Mouse (Mus musculus) midbrain, embryonic 12.5 days (tissue): ENCODE measurements around the gene Cmtm2a. TPM values are rescaled to one million over a fixed set of nuclear protein-coding genes. Genes with fewer than 3 reads are reported as not detected.
"Not testable (repeated sequence)": the region's sequence is repeated elsewhere in the genome, so short reads cannot be mapped to it uniquely, and the experiment has no call there.

ENCODE experiments used
- ATAC-seq: fragments of 200-750 bp; cut with Nextera tagmentation; 2 replicates; pipeline ENCODE4 v1.8.0; 2017; ENCODE audit warnings: low read depth, moderate TSS enrichment, moderate library complexity; ENCODE audit not compliant: low FRiP score
- H3K27ac ChIP-seq: fragments of 300-500 bp; sonication (generic); replicated peaks from 2 replicates; pipeline ENCODE4 v1.5.1; 2016; ENCODE audit warnings: mild to moderate bottlenecking
- H3K27me3 ChIP-seq: fragments of 300-500 bp; sonication (generic); 2 replicates; pipeline ENCODE4 v1.6.1; 2016; ENCODE audit warnings: mild to moderate bottlenecking
- H3K36me3 ChIP-seq: fragments of 300-500 bp; sonication (generic); 2 replicates; pipeline ENCODE4 v1.6.1; 2016
- H3K4me1 ChIP-seq: fragments of 300-500 bp; sonication (generic); 2 replicates; pipeline ENCODE4 v1.6.1; 2016
- H3K4me2 ChIP-seq: fragments of 300-500 bp; sonication (generic); replicated peaks from 2 replicates; pipeline ENCODE4 v1.6.1; 2016; ENCODE audit warnings: mild to moderate bottlenecking, moderate library complexity
- H3K4me3 ChIP-seq: fragments of 300-500 bp; sonication (generic); 2 replicates; pipeline ENCODE4 v1.5.1; 2016; ENCODE audit warnings: mild to moderate bottlenecking
- H3K9ac ChIP-seq: fragments of 300-500 bp; sonication (generic); replicated peaks from 2 replicates; pipeline ENCODE4 v1.6.1; 2016; ENCODE audit warnings: mild to moderate bottlenecking, moderate library complexity
- H3K9me3 ChIP-seq: fragments of 300-500 bp; sonication (generic); 2 replicates; pipeline ENCODE4 v1.6.1; 2016; ENCODE audit warnings: mild to moderate bottlenecking
- WGBS: fragments of 180-500 bp; shearing (Covaris S2); methylation state at CpG from one replicate; pipeline ENCODE4 v1.1.7; 2016; 5-methylcytosine and 5-hydroxymethylcytosine counted together
- polyA plus RNA-seq: library from polyadenylated mRNA; unstranded; fragments of >200 nt; fragmentation: Nextera tagmentation; extraction: Ambion mirVana; gene quantifications from 2 replicates; pipeline ENCODE4 v1.2.1, GENCODE M21; 2016

Cmtm2a gene
- polyA plus RNA-seq, 1 experiment from 2014 or later, result not detected

GRCm38 (mm10) chr8:104268368-104268767 lies 24.6 kb downstream of the Cmtm2a start:
- Histone ChIP-seq H3K4me3 (no peak overlapping the region), H3K36me3 (peaks cover 14% of the 10 kb centered on the region), H3K9me3 (no peaks in the 10 kb centered on the region), H3K27me3 (no peaks in the 10 kb centered on the region), H3K27ac (no peak overlapping the region), H3K4me2 (no peak overlapping the region), H3K4me1 (no peaks in the 10 kb centered on the region), H3K9ac (no peak overlapping the region)
- no peak for ATAC-seq

- H3K36me3 ChIP-seq, result peaks cover 26% of the 10 kb centered on the region
- not testable (repeated sequence) for H3K4me2 ChIP-seq, H3K27me3 ChIP-seq, H3K27ac ChIP-seq, H3K4me3 ChIP-seq, H3K9ac ChIP-seq, H3K9me3 ChIP-seq, H3K4me1 ChIP-seq, ATAC-seq
- 96% methylated on average over 22 of the region's 22 CpGs for WGBS
Observed at GRCm38 (mm10) chr8:104264271-104264935, 28.6 kb downstream of the Cmtm2a start.

- WGBS, result 94% methylated on average over 5 of the region's 5 CpGs
- not testable (repeated sequence) for H3K27ac ChIP-seq, H3K4me2 ChIP-seq, H3K27me3 ChIP-seq, H3K4me1 ChIP-seq, ATAC-seq, H3K9ac ChIP-seq, H3K9me3 ChIP-seq, H3K4me3 ChIP-seq
- H3K36me3 ChIP-seq, result peaks cover 49% of the 10 kb centered on the region
Observed at GRCm38 (mm10) chr8:104261802-104262201, 31.2 kb downstream of the Cmtm2a start.

- WGBS, result 92% methylated on average over 3 of the region's 3 CpGs
- Histone ChIP-seq H3K4me3 (no peak overlapping the region), H3K36me3 (peaks cover 9% of the 10 kb centered on the region), H3K9me3 (no peaks in the 10 kb centered on the region), H3K9ac (no peak overlapping the region), H3K27me3 (no peaks in the 10 kb centered on the region), H3K4me1 (peaks cover 8% of the 10 kb centered on the region), H3K27ac (no peak overlapping the region), H3K4me2 (no peak overlapping the region)
- no peak for ATAC-seq
Observed at GRCm38 (mm10) chr8:104253016-104253415, 40.0 kb downstream of the Cmtm2a start.

GRCm38 (mm10) chr8:104251461-104251860 lies 41.5 kb downstream of the Cmtm2a start:
- Histone ChIP-seq H3K4me3 (peak overlapping the region; percentile 68), H3K36me3 (no peaks in the 10 kb centered on the region), H3K9me3 (no peaks in the 10 kb centered on the region), H3K27ac (no peak overlapping the region), H3K9ac (peak overlapping the region; percentile 69), H3K4me2 (peak overlapping the region; percentile 74), H3K4me1 (peaks cover 22% of the 10 kb centered on the region), H3K27me3 (no peaks in the 10 kb centered on the region)
- 0 out of 2 replicates have a peak, but pooled peaks have one; percentile 10 for ATAC-seq
- 0% methylated on average over 7 of the region's 7 CpGs for WGBS

GRCm38 (mm10) chr8:104250439-104251367 lies 42.3 kb downstream of the Cmtm2a start, which contains the start of gene Cklf:
TSS of gene Cklf (plus strand) at chr8:104250861.
- 4% methylated on average over 41 of the region's 41 CpGs for WGBS
- Histone ChIP-seq H3K27ac (peak within 1 kb of the TSS; percentile 68), H3K9me3 (no peaks in the 10 kb centered on the region), H3K9ac (peak within 1 kb of the TSS; percentile 69), H3K4me3 (peak within 1 kb of the TSS; percentile 68), H3K4me1 (peaks cover 22% of the 10 kb centered on the region), H3K4me2 (peak within 1 kb of the TSS; percentile 74), H3K36me3 (no peaks in the 10 kb centered on the region), H3K27me3 (no peaks in the 10 kb centered on the region)
- peak; percentile 89 for ATAC-seq

GRCm38 (mm10) chr8:104249442-104249996 lies 43.5 kb downstream of the Cmtm2a start:
- Histone ChIP-seq H3K27me3 (no peaks in the 10 kb centered on the region), H3K36me3 (0 out of 2 replicates have a peak, but pooled peaks cover 6% of the 10 kb centered on the region), H3K9me3 (no peaks in the 10 kb centered on the region), H3K27ac (no peak overlapping the region), H3K4me2 (no peak overlapping the region), H3K4me3 (no peak overlapping the region), H3K4me1 (peaks cover 22% of the 10 kb centered on the region), H3K9ac (no peak overlapping the region)
- ATAC-seq, result no peak
- 87% methylated on average over 7 of the region's 7 CpGs for WGBS

GRCm38 (mm10) chr8:104248276-104248675 lies 44.7 kb downstream of the Cmtm2a start, which contains the start of gene Tk2:
TSS of gene Tk2 (minus strand) at chr8:104248558.
- ATAC-seq, result peak; percentile 89
- Histone ChIP-seq H3K27ac (no peak within 1 kb of the TSS), H3K9ac (peak within 1 kb of the TSS; percentile 82), H3K9me3 (no peaks in the 10 kb centered on the region), H3K27me3 (no peaks in the 10 kb centered on the region), H3K4me2 (peak within 1 kb of the TSS; percentile 65), H3K4me3 (peak within 1 kb of the TSS; percentile 74), H3K4me1 (peaks cover 22% of the 10 kb centered on the region), H3K36me3 (peaks cover 14% of the 10 kb centered on the region; the same call in 1 of the 2 replicates)
- under 1% methylated on average over 26 of the region's 28 CpGs for WGBS

- peak overlapping the region; percentile 82 for H3K9ac ChIP-seq
- H3K4me3 ChIP-seq, result peak overlapping the region; percentile 74
- no peaks in the 10 kb centered on the region for H3K9me3 ChIP-seq
- 5% methylated on average over 11 of the region's 11 CpGs for WGBS
- H3K4me1 ChIP-seq, result peaks cover 22% of the 10 kb centered on the region
- H3K4me2 ChIP-seq, result peak overlapping the region; percentile 65
- H3K27ac ChIP-seq, result no peak overlapping the region
- H3K36me3 ChIP-seq, result peaks cover 18% of the 10 kb centered on the region; the same call in 1 of the 2 replicates
- ATAC-seq, result peak; percentile 5; the same call in 1 of the 2 replicates
- H3K27me3 ChIP-seq, result no peaks in the 10 kb centered on the region
Observed at GRCm38 (mm10) chr8:104247908-104248275, 45.1 kb downstream of the Cmtm2a start.

GRCm38 (mm10) chr8:104247054-104247907 lies 45.7 kb downstream of the Cmtm2a start:
- no peak for ATAC-seq
- Histone ChIP-seq H3K9ac (peak overlapping the region; percentile 82), H3K27me3 (no peaks in the 10 kb centered on the region), H3K9me3 (no peaks in the 10 kb centered on the region), H3K4me2 (peak overlapping the region; percentile 65), H3K4me1 (peaks cover 22% of the 10 kb centered on the region), H3K27ac (no peak overlapping the region), H3K36me3 (peaks cover 24% of the 10 kb centered on the region), H3K4me3 (peak overlapping the region; percentile 74)
- 77% methylated on average over 22 of the region's 22 CpGs for WGBS

- no peak for ATAC-seq
- Histone ChIP-seq H3K36me3 (peaks cover 30% of the 10 kb centered on the region), H3K4me2 (no peak overlapping the region), H3K4me3 (no peak overlapping the region), H3K9me3 (no peaks in the 10 kb centered on the region), H3K27ac (no peak overlapping the region), H3K27me3 (no peaks in the 10 kb centered on the region), H3K9ac (no peak overlapping the region), H3K4me1 (peaks cover 18% of the 10 kb centered on the region)
- 88% methylated on average over 4 of the region's 4 CpGs for WGBS
Observed at GRCm38 (mm10) chr8:104246621-104247020, 46.4 kb downstream of the Cmtm2a start.
